Mouse (Mus musculus): ENCODE data around the gene Poglut1. TPM values are rescaled to one million over a fixed set of nuclear protein-coding genes. Genes with fewer than 3 reads are reported as not detected.
A peak's percentile ranks its signal among the peaks of the same experiment; 100 is the strongest.

The Poglut1 gene
- polyA plus RNA-seq, 1 experiment from 2014 or later = 63.5 TPM

- 78% methylated on average over 3 of the region's 3 CpGs for WGBS
- ATAC-seq (ENCODE audit: low FRiP score, low TSS enrichment) = no peak
These were observed 8.2 kb upstream of the Poglut1 start, which contains the start of gene Tmem39a for GRCm38 (mm10) chr16:38558221-38558748. TSS of gene Tmem39a (plus strand) at chr16:38558698.

GRCm38 (mm10) chr16:38555988-38556387 lies 5.9 kb upstream of the Poglut1 start:
- H3K4me1 ChIP-seq (ENCODE audit: control insufficient read depth, insufficient read depth, low read length) = no peaks in the 10 kb centered on the region
- no peak overlapping the region for H3K4me3 ChIP-seq (ENCODE audit: low read length)
- H3K9ac ChIP-seq (ENCODE audit: low read depth, low read length) = no peak overlapping the region
- H3K27ac ChIP-seq (ENCODE audit: low read depth, low read length) = no peak overlapping the region
- no peaks in the 10 kb centered on the region for H3K36me3 ChIP-seq (ENCODE audit: control insufficient read depth, insufficient read depth, low read length)
- WGBS = 81% methylated on average over 3 of the region's 3 CpGs
- peaks cover 2% of the 10 kb centered on the region; the same call in 1 of the 2 replicates for H3K27me3 ChIP-seq (ENCODE audit: control insufficient read depth, insufficient read depth, low read length)
- no peak for ATAC-seq (ENCODE audit: low FRiP score, low TSS enrichment)
- H3K4me2 ChIP-seq (replicated peaks; ENCODE audit: low read depth, low read length) = no peak overlapping the region
- H3K9me3 ChIP-seq (ENCODE audit: control insufficient read depth, low read length) = no peaks in the 10 kb centered on the region

More at GRCm38 (mm10) chr16:38558221-38558748, 8.2 kb upstream of the Poglut1 start, which contains the start of gene Tmem39a:
- Histone ChIP-seq H3K36me3 (ENCODE audit: control insufficient read depth, insufficient read depth, low read length) (no peaks in the 10 kb centered on the region), H3K9me3 (ENCODE audit: control insufficient read depth, low read length) (no peaks in the 10 kb centered on the region), H3K4me1 (ENCODE audit: control insufficient read depth, insufficient read depth, low read length) (no peaks in the 10 kb centered on the region), H3K27me3 (ENCODE audit: control insufficient read depth, insufficient read depth, low read length) (peaks cover 2% of the 10 kb centered on the region; the same call in 1 of the 2 replicates), H3K27ac (ENCODE audit: low read depth, low read length) (no peak within 1 kb of the TSS), H3K4me3 (ENCODE audit: low read length) (no peak within 1 kb of the TSS), H3K9ac (ENCODE audit: low read depth, low read length) (no peak within 1 kb of the TSS), H3K4me2 (replicated peaks; ENCODE audit: low read depth, low read length) (no peak within 1 kb of the TSS)

GRCm38 (mm10) chr16:38548000-38548399 lies 2.1 kb downstream of the Poglut1 start:
- Histone ChIP-seq H3K9ac (ENCODE audit: low read depth, low read length) (no peak overlapping the region), H3K27ac (ENCODE audit: low read depth, low read length) (no peak overlapping the region), H3K4me1 (ENCODE audit: control insufficient read depth, insufficient read depth, low read length) (peaks cover 9% of the 10 kb centered on the region; the same call in 1 of the 2 replicates), H3K4me3 (ENCODE audit: low read length) (no peak overlapping the region), H3K4me2 (replicated peaks; ENCODE audit: low read depth, low read length) (no peak overlapping the region), H3K36me3 (ENCODE audit: control insufficient read depth, insufficient read depth, low read length) (peaks cover 27% of the 10 kb centered on the region), H3K9me3 (ENCODE audit: control insufficient read depth, low read length) (no peaks in the 10 kb centered on the region), H3K27me3 (ENCODE audit: control insufficient read depth, insufficient read depth, low read length) (no peaks in the 10 kb centered on the region)
- WGBS = 100% methylated on average over 1 of the region's 1 CpGs
- ATAC-seq (ENCODE audit: low FRiP score, low TSS enrichment) = no peak

GRCm38 (mm10) chr16:38538716-38539380 lies 11.2 kb downstream of the Poglut1 start:
- ATAC-seq (ENCODE audit: low FRiP score, low TSS enrichment) = no peak

GRCm38 (mm10) chr16:38536544-38537146 lies 13.4 kb downstream of the Poglut1 start:
- Histone ChIP-seq H3K27me3 (ENCODE audit: control insufficient read depth, insufficient read depth, low read length) (no peaks in the 10 kb centered on the region), H3K4me2 (replicated peaks; ENCODE audit: low read depth, low read length) (no peak overlapping the region), H3K9ac (ENCODE audit: low read depth, low read length) (no peak overlapping the region), H3K4me1 (ENCODE audit: control insufficient read depth, insufficient read depth, low read length) (no peaks in the 10 kb centered on the region), H3K36me3 (ENCODE audit: control insufficient read depth, insufficient read depth, low read length) (peaks cover 73% of the 10 kb centered on the region), H3K9me3 (ENCODE audit: control insufficient read depth, low read length) (no peaks in the 10 kb centered on the region), H3K27ac (ENCODE audit: low read depth, low read length) (no peak overlapping the region), H3K4me3 (ENCODE audit: low read length) (no peak overlapping the region)
- WGBS = 47% methylated on average over 8 of the region's 8 CpGs
- no peak for ATAC-seq (ENCODE audit: low FRiP score, low TSS enrichment)

More at GRCm38 (mm10) chr16:38538716-38539380, 11.2 kb downstream of the Poglut1 start:
- Histone ChIP-seq H3K9ac (ENCODE audit: low read depth, low read length) (no peak overlapping the region), H3K4me2 (replicated peaks; ENCODE audit: low read depth, low read length) (no peak overlapping the region), H3K4me3 (ENCODE audit: low read length) (no peak overlapping the region), H3K27ac (ENCODE audit: low read depth, low read length) (no peak overlapping the region), H3K36me3 (ENCODE audit: control insufficient read depth, insufficient read depth, low read length) (peaks cover 69% of the 10 kb centered on the region), H3K9me3 (ENCODE audit: control insufficient read depth, low read length) (no peaks in the 10 kb centered on the region), H3K4me1 (ENCODE audit: control insufficient read depth, insufficient read depth, low read length) (no peaks in the 10 kb centered on the region), H3K27me3 (ENCODE audit: control insufficient read depth, insufficient read depth, low read length) (no peaks in the 10 kb centered on the region)
- 96% methylated on average over 13 of the region's 13 CpGs for WGBS

- peaks cover 47% of the 10 kb centered on the region for H3K36me3 ChIP-seq (ENCODE audit: control insufficient read depth, insufficient read depth, low read length)
- H3K4me3 ChIP-seq (ENCODE audit: low read length) = no peak overlapping the region
- no peaks in the 10 kb centered on the region for H3K27me3 ChIP-seq (ENCODE audit: control insufficient read depth, insufficient read depth, low read length)
- no peaks in the 10 kb centered on the region for H3K9me3 ChIP-seq (ENCODE audit: control insufficient read depth, low read length)
- no peak for ATAC-seq (ENCODE audit: low FRiP score, low TSS enrichment)
- no peak overlapping the region for H3K4me2 ChIP-seq (replicated peaks; ENCODE audit: low read depth, low read length)
- H3K4me1 ChIP-seq (ENCODE audit: control insufficient read depth, insufficient read depth, low read length) = peaks cover 8% of the 10 kb centered on the region
- 84% methylated on average over 6 of the region's 6 CpGs for WGBS
- no peak overlapping the region for H3K9ac ChIP-seq (ENCODE audit: low read depth, low read length)
- no peak overlapping the region for H3K27ac ChIP-seq (ENCODE audit: low read depth, low read length)
These were observed 23.8 kb downstream of the Poglut1 start for GRCm38 (mm10) chr16:38526264-38526663.

GRCm38 (mm10) chr16:38522129-38523084 lies 27.7 kb downstream of the Poglut1 start, which contains the start of gene Timmdc1:
TSS of gene Timmdc1 (minus strand) at chr16:38522663.
- H3K9me3 ChIP-seq (ENCODE audit: control insufficient read depth, low read length) = no peaks in the 10 kb centered on the region
- H3K9ac ChIP-seq (ENCODE audit: low read depth, low read length) = peak within 1 kb of the TSS; percentile 93
- no peaks in the 10 kb centered on the region for H3K27me3 ChIP-seq (ENCODE audit: control insufficient read depth, insufficient read depth, low read length)
- WGBS = under 1% methylated on average over 73 of the region's 73 CpGs
- H3K4me2 ChIP-seq (replicated peaks; ENCODE audit: low read depth, low read length) = peak within 1 kb of the TSS; percentile 66
- H3K4me3 ChIP-seq (ENCODE audit: low read length) = peak within 1 kb of the TSS; percentile 97
- H3K4me1 ChIP-seq (ENCODE audit: control insufficient read depth, insufficient read depth, low read length) = peaks cover 9% of the 10 kb centered on the region
- H3K27ac ChIP-seq (ENCODE audit: low read depth, low read length) = peak within 1 kb of the TSS; percentile 95
- peaks cover 33% of the 10 kb centered on the region for H3K36me3 ChIP-seq (ENCODE audit: control insufficient read depth, insufficient read depth, low read length)
- peak; percentile 98 for ATAC-seq (ENCODE audit: low FRiP score, low TSS enrichment)

GRCm38 (mm10) chr16:38521211-38521987 lies 28.7 kb downstream of the Poglut1 start:
- peaks cover 30% of the 10 kb centered on the region for H3K36me3 ChIP-seq (ENCODE audit: control insufficient read depth, insufficient read depth, low read length)
- WGBS = 35% methylated on average over 8 of the region's 8 CpGs
- peak overlapping the region; percentile 97 for H3K4me3 ChIP-seq (ENCODE audit: low read length)
- no peaks in the 10 kb centered on the region for H3K9me3 ChIP-seq (ENCODE audit: control insufficient read depth, low read length)
- H3K27ac ChIP-seq (ENCODE audit: low read depth, low read length) = no peak overlapping the region
- no peaks in the 10 kb centered on the region for H3K27me3 ChIP-seq (ENCODE audit: control insufficient read depth, insufficient read depth, low read length)
- peak overlapping the region; percentile 66 for H3K4me2 ChIP-seq (replicated peaks; ENCODE audit: low read depth, low read length)
- peak overlapping the region; percentile 93; the same call in 1 of the 2 replicates for H3K9ac ChIP-seq (ENCODE audit: low read depth, low read length)
- ATAC-seq (ENCODE audit: low FRiP score, low TSS enrichment) = no peak
- peaks cover 9% of the 10 kb centered on the region for H3K4me1 ChIP-seq (ENCODE audit: control insufficient read depth, insufficient read depth, low read length)
